Mouse (Mus musculus) ES-Bruce4 (cell line): ENCODE results near the gene Nfe2l2. TPM values are rescaled to one million over a fixed set of nuclear protein-coding genes. Genes with fewer than 3 reads are reported as not detected.

Experiments
- H3K27ac ChIP-seq: 2 replicates; pipeline ENCODE4 v1.5.1; 2012; ENCODE audit warnings: low read length, inconsistent platforms; ENCODE audit not compliant: insufficient read depth
- H3K27me3 ChIP-seq: 2 replicates; pipeline ENCODE4 v1.6.1; 2012; ENCODE audit warnings: mild to moderate bottlenecking, low read length, inconsistent platforms; ENCODE audit not compliant: control insufficient read depth, poor library complexity, insufficient read depth, severe bottlenecking
- H3K36me3 ChIP-seq: 2 replicates; pipeline ENCODE4 v1.6.1; 2012; ENCODE audit warnings: inconsistent platforms, mild to moderate bottlenecking, low read length, moderate library complexity; ENCODE audit not compliant: control insufficient read depth, poor library complexity, insufficient read depth, severe bottlenecking
- H3K4me1 ChIP-seq: one replicate; pipeline ENCODE4 v1.8.1; 2011; ENCODE audit warnings: low read length; ENCODE audit not compliant: control insufficient read depth, insufficient read depth
- H3K4me3 ChIP-seq: 2 replicates; pipeline ENCODE4 v1.5.1; 2011; ENCODE audit warnings: low read depth, mild to moderate bottlenecking, low read length
- H3K9ac ChIP-seq: 2 replicates; pipeline ENCODE4 v1.6.1; 2012; ENCODE audit warnings: low read depth, mild to moderate bottlenecking, inconsistent platforms; ENCODE audit not compliant: poor library complexity, severe bottlenecking
- H3K9me3 ChIP-seq: replicated peaks from 2 replicates; pipeline ENCODE4 v1.6.1; 2012; ENCODE audit warnings: mild to moderate bottlenecking, low read length, inconsistent platforms; ENCODE audit not compliant: control insufficient read depth, poor library complexity, insufficient read depth, severe bottlenecking
- CTCF ChIP-seq: IDR thresholded peaks from one replicate; pipeline ENCODE4 v1.8.1; 2011; ENCODE audit warnings: low read depth, low read length
- EP300 ChIP-seq: IDR thresholded peaks from 2 replicates; pipeline ENCODE4 v1.6.1; 2011; ENCODE audit warnings: low read depth, low read length; ENCODE audit not compliant: insufficient read depth
- POLR2A ChIP-seq: IDR thresholded peaks from one replicate; pipeline ENCODE4 v1.8.1; 2011; ENCODE audit warnings: low read length; ENCODE audit not compliant: insufficient read depth
- polyA plus RNA-seq: library from polyadenylated mRNA; stranded (reverse); fragments of >200 nt; gene quantifications from 2 replicates; pipeline ENCODE4 v1.2.4, GENCODE M21; 2011; ENCODE audit warnings: low read depth; ENCODE audit not compliant: missing spikeins, insufficient read depth, insufficient read length

Gene Nfe2l2
- polyA plus RNA-seq, 1 experiment, result 105 TPM

GRCm38 (mm10) chr2:75730052-75730451, 25.6 kb upstream of the Nfe2l2 start:
- no peak overlapping the region for H3K27ac ChIP-seq
- no peaks in the 10 kb centered on the region for H3K9me3 ChIP-seq
- no peak overlapping the region for H3K9ac ChIP-seq
- H3K4me3 ChIP-seq, result no peak overlapping the region
- no peaks in the 10 kb centered on the region for H3K27me3 ChIP-seq
- H3K36me3 ChIP-seq, result no peaks in the 10 kb centered on the region
- TF ChIP-seq POLR2A, result no peak
- TF ChIP-seq EP300, result no peak
- no peak for TF ChIP-seq CTCF
- H3K4me1 ChIP-seq, result peaks cover 3% of the 10 kb centered on the region

- H3K9ac ChIP-seq, result no peak overlapping the region
- no peak overlapping the region for H3K4me3 ChIP-seq
- TF ChIP-seq EP300 (no peak), POLR2A (no peak), CTCF (no peak)
- H3K4me1 ChIP-seq, result no peaks in the 10 kb centered on the region
- H3K9me3 ChIP-seq, result no peaks in the 10 kb centered on the region
- H3K27ac ChIP-seq, result no peak overlapping the region
- H3K36me3 ChIP-seq, result no peaks in the 10 kb centered on the region
- H3K27me3 ChIP-seq, result no peaks in the 10 kb centered on the region
These were observed 20.5 kb upstream of the Nfe2l2 start for GRCm38 (mm10) chr2:75724863-75725445.

GRCm38 (mm10) chr2:75723481-75723880, 19.0 kb upstream of the Nfe2l2 start:
- Histone ChIP-seq H3K9me3 (no peaks in the 10 kb centered on the region), H3K27me3 (no peaks in the 10 kb centered on the region), H3K9ac (no peak overlapping the region), H3K36me3 (no peaks in the 10 kb centered on the region), H3K27ac (no peak overlapping the region), H3K4me3 (no peak overlapping the region), H3K4me1 (no peaks in the 10 kb centered on the region)
- TF ChIP-seq CTCF (no peak), POLR2A (no peak), EP300 (no peak)

GRCm38 (mm10) chr2:75722893-75723292, 18.5 kb upstream of the Nfe2l2 start:
- H3K36me3 ChIP-seq, result no peaks in the 10 kb centered on the region
- H3K4me3 ChIP-seq, result no peak overlapping the region
- no peak overlapping the region for H3K27ac ChIP-seq
- TF ChIP-seq POLR2A (no peak), CTCF (no peak)
- no peaks in the 10 kb centered on the region for H3K4me1 ChIP-seq
- no peaks in the 10 kb centered on the region for H3K9me3 ChIP-seq
- H3K9ac ChIP-seq, result no peak overlapping the region
- H3K27me3 ChIP-seq, result no peaks in the 10 kb centered on the region

GRCm38 (mm10) chr2:75720236-75721027, 16.0 kb upstream of the Nfe2l2 start:
- H3K9me3 ChIP-seq, result no peaks in the 10 kb centered on the region
- H3K4me3 ChIP-seq, result no peak overlapping the region

GRCm38 (mm10) chr2:75719331-75719869, 15.0 kb upstream of the Nfe2l2 start:
- Histone ChIP-seq H3K27ac (no peak overlapping the region), H3K4me3 (no peak overlapping the region), H3K9me3 (no peaks in the 10 kb centered on the region), H3K9ac (no peak overlapping the region), H3K4me1 (no peaks in the 10 kb centered on the region), H3K36me3 (no peaks in the 10 kb centered on the region), H3K27me3 (no peaks in the 10 kb centered on the region)
- no peak for TF ChIP-seq CTCF
- TF ChIP-seq POLR2A, result no peak
- no peak for TF ChIP-seq EP300

More at GRCm38 (mm10) chr2:75720236-75721027, 16.0 kb upstream of the Nfe2l2 start:
- no peak overlapping the region for H3K27ac ChIP-seq
- no peak overlapping the region for H3K9ac ChIP-seq
- H3K4me1 ChIP-seq, result no peaks in the 10 kb centered on the region
- H3K27me3 ChIP-seq, result no peaks in the 10 kb centered on the region
- no peak for TF ChIP-seq POLR2A
- TF ChIP-seq EP300, result no peak
- no peak for TF ChIP-seq CTCF
- no peaks in the 10 kb centered on the region for H3K36me3 ChIP-seq
